Mouse (Mus musculus) CD8-positive naive resting alpha-beta T cell, adult 2 months (primary cell): ENCODE results near the gene Sptlc3.

Experiments
- DNase-seq, 2 experiments: peaks; one replicate each; pipeline ENCODE4 v3.0.0; 2022; ENCODE audit warnings: low read depth in 2 of 2, low spot score in 2 of 2

The Sptlc3 gene

GRCm38 (mm10) chr2:139493836-139494235, at the start of gene Sptlc3:
Gene Sptlc3, plus strand, starts transcription at chr2:139493913.
- no peak for DNase-seq

- no peak for DNase-seq
These were observed 26.0 kb upstream of the Sptlc3 start for GRCm38 (mm10) chr2:139467726-139468125.

GRCm38 (mm10) chr2:139488708-139489107, 5.0 kb upstream of the Sptlc3 start:
- DNase-seq: no peak

GRCm38 (mm10) chr2:139494629-139495028, 916 bp downstream of the Sptlc3 start:
- DNase-seq: no peak

GRCm38 (mm10) chr2:139561966-139562505, 68.3 kb downstream of the Sptlc3 start:
- no peak for DNase-seq

- no peak for DNase-seq
These were observed 85.6 kb downstream of the Sptlc3 start for GRCm38 (mm10) chr2:139579280-139579679.

GRCm38 (mm10) chr2:139582766-139583165, 89.1 kb downstream of the Sptlc3 start:
- DNase-seq: no peak

GRCm38 (mm10) chr2:139587660-139588200, 94.0 kb downstream of the Sptlc3 start:
- DNase-seq: no peak

- DNase-seq: peak in 1 of 2 experiments; percentile 12
These were observed 96.2 kb downstream of the Sptlc3 start for GRCm38 (mm10) chr2:139589905-139590304.

- peak; percentile 13 to 20 for DNase-seq
These were observed 97.4 kb downstream of the Sptlc3 start for GRCm38 (mm10) chr2:139590888-139591698.

- no peak for DNase-seq
These were observed 98.4 kb downstream of the Sptlc3 start for GRCm38 (mm10) chr2:139592109-139592508.

GRCm38 (mm10) chr2:139597229-139597628, 103.5 kb downstream of the Sptlc3 start:
- DNase-seq: no peak

- DNase-seq: no peak
These were observed 108.0 kb downstream of the Sptlc3 start for GRCm38 (mm10) chr2:139601543-139602194.

GRCm38 (mm10) chr2:139608167-139608566, 114.5 kb downstream of the Sptlc3 start:
- no peak for DNase-seq

GRCm38 (mm10) chr2:139608810-139609209, 115.1 kb downstream of the Sptlc3 start:
- no peak for DNase-seq

- no peak for DNase-seq
These were observed 115.5 kb downstream of the Sptlc3 start for GRCm38 (mm10) chr2:139609231-139609630.

GRCm38 (mm10) chr2:139609662-139610291, 116.1 kb downstream of the Sptlc3 start:
- DNase-seq: no peak

- DNase-seq: no peak
These were observed 118.8 kb downstream of the Sptlc3 start for GRCm38 (mm10) chr2:139612410-139613107.

GRCm38 (mm10) chr2:139626496-139626895, 132.8 kb downstream of the Sptlc3 start:
- DNase-seq: no peak

GRCm38 (mm10) chr2:139628731-139629130, 135.0 kb downstream of the Sptlc3 start:
- DNase-seq: no peak

GRCm38 (mm10) chr2:139629653-139630052, 135.9 kb downstream of the Sptlc3 start:
- no peak for DNase-seq
